Mouse (Mus musculus) NIH3T3 (cell line): ENCODE data around the gene Vmn1r73.

Source experiments
- DNase-seq: peaks from one replicate; pipeline ENCODE4 v3.0.0-alpha.2; 2012; ENCODE audit warnings: low read depth

The Vmn1r73 gene

DNA sequence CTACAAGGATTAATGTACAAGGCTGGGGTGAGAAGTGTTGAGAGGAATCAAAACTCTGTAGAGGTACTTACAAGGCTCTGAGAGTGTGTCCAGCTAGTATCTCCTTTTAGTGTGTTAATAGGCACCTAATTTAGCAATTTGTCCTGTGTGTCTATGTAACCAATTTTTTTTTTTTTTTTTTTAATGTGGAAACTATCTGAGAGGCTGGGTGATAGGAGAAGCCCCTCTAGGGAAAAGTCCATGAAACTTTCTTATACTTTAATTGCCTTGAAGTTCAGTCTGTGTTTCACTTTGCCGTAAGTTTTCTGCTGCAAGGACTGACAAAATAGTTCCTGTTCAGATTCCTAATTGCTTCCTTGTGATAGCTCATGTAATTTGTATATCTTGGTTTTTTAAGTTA lies at the start of gene Vmn1r73:
Gene Vmn1r73, plus strand, starts transcription at position 301 of the 400 bp plus-strand sequence.
- no peak for DNase-seq
